Mouse (Mus musculus): ENCODE measurements around the gene Mrps18a.
A peak's percentile ranks its signal among the peaks of the same experiment; 100 is the strongest.

Mrps18a gene

GRCm38 (mm10) chr17:46143578-46144423 is 33.0 kb downstream of the Mrps18a start, which contains the start of gene Rsph9:
Gene Rsph9 (minus strand): TSS chr17:46144216.
- DNase-seq (ENCODE audit: low read depth, low spot score) = no peak

- peak; percentile 97 for DNase-seq (ENCODE audit: low read depth, low spot score)
Observed at GRCm38 (mm10) chr17:46152847-46153782, 42.3 kb downstream of the Mrps18a start, which contains the start of gene Mad2l1bp. Gene Mad2l1bp (minus strand): TSS chr17:46153553.

GRCm38 (mm10) chr17:46154336-46154735 is 43.5 kb downstream of the Mrps18a start:
- no peak for DNase-seq (ENCODE audit: low read depth, low spot score)

- DNase-seq (ENCODE audit: low read depth, low spot score) = no peak
Observed at GRCm38 (mm10) chr17:46156680-46157079, 45.9 kb downstream of the Mrps18a start.

GRCm38 (mm10) chr17:46157131-46157530 is 46.3 kb downstream of the Mrps18a start:
- no peak for DNase-seq (ENCODE audit: low read depth, low spot score)

- DNase-seq (ENCODE audit: low read depth, low spot score) = no peak
Observed at GRCm38 (mm10) chr17:46159236-46159635, 48.5 kb downstream of the Mrps18a start.

- DNase-seq (ENCODE audit: low read depth, low spot score) = peak; percentile 94
Observed at GRCm38 (mm10) chr17:46160090-46160662, 49.4 kb downstream of the Mrps18a start.

GRCm38 (mm10) chr17:46160686-46161085 is 49.9 kb downstream of the Mrps18a start, which contains the start of gene Gtpbp2:
Gene Gtpbp2 (plus strand): TSS chr17:46161032.
- peak; percentile 99 for DNase-seq (ENCODE audit: low read depth, low spot score)

- no peak for DNase-seq (ENCODE audit: low read depth, low spot score)
Observed at GRCm38 (mm10) chr17:46161179-46161578, 50.4 kb downstream of the Mrps18a start.

GRCm38 (mm10) chr17:46161710-46162109 is 50.9 kb downstream of the Mrps18a start:
- peak; percentile 22 for DNase-seq (ENCODE audit: low read depth, low spot score)

- DNase-seq (ENCODE audit: low read depth, low spot score) = no peak
Observed at GRCm38 (mm10) chr17:46162551-46162950, 51.8 kb downstream of the Mrps18a start.

GRCm38 (mm10) chr17:46162951-46163421 is 52.2 kb downstream of the Mrps18a start:
- DNase-seq (ENCODE audit: low read depth, low spot score) = peak; percentile 81

GRCm38 (mm10) chr17:46164301-46164700 is 53.5 kb downstream of the Mrps18a start:
- DNase-seq (ENCODE audit: low read depth, low spot score) = no peak

- DNase-seq (ENCODE audit: low read depth, low spot score) = no peak
Observed at GRCm38 (mm10) chr17:46164791-46165190, 54.0 kb downstream of the Mrps18a start.

- DNase-seq (ENCODE audit: low read depth, low spot score) = no peak
Observed at GRCm38 (mm10) chr17:46165460-46165859, 54.7 kb downstream of the Mrps18a start.

GRCm38 (mm10) chr17:46166270-46166669 is 55.5 kb downstream of the Mrps18a start:
- DNase-seq (ENCODE audit: low read depth, low spot score) = no peak

GRCm38 (mm10) chr17:46167014-46167413 is 56.2 kb downstream of the Mrps18a start:
- DNase-seq (ENCODE audit: low read depth, low spot score) = peak; percentile 24

GRCm38 (mm10) chr17:46168318-46168717 is 57.5 kb downstream of the Mrps18a start:
- DNase-seq (ENCODE audit: low read depth, low spot score) = no peak

- DNase-seq (ENCODE audit: low read depth, low spot score) = no peak
Observed at GRCm38 (mm10) chr17:46168768-46169167, 58.0 kb downstream of the Mrps18a start.

GRCm38 (mm10) chr17:46170538-46170937 is 59.8 kb downstream of the Mrps18a start:
- DNase-seq (ENCODE audit: low read depth, low spot score) = peak; percentile 55

Measured in A20 (cell line).